Mouse (Mus musculus): Measurements from ENCODE around the gene Hnf4a. TPM values are rescaled to one million over a fixed set of nuclear protein-coding genes. Genes with fewer than 3 reads are reported as not detected.
"Not testable (repeated sequence)": the region's sequence is repeated elsewhere in the genome, so short reads cannot be mapped to it uniquely, and the experiment has no call there.

Hnf4a gene
- polyA plus RNA-seq, 1 experiment: 0.67 TPM

DNA sequence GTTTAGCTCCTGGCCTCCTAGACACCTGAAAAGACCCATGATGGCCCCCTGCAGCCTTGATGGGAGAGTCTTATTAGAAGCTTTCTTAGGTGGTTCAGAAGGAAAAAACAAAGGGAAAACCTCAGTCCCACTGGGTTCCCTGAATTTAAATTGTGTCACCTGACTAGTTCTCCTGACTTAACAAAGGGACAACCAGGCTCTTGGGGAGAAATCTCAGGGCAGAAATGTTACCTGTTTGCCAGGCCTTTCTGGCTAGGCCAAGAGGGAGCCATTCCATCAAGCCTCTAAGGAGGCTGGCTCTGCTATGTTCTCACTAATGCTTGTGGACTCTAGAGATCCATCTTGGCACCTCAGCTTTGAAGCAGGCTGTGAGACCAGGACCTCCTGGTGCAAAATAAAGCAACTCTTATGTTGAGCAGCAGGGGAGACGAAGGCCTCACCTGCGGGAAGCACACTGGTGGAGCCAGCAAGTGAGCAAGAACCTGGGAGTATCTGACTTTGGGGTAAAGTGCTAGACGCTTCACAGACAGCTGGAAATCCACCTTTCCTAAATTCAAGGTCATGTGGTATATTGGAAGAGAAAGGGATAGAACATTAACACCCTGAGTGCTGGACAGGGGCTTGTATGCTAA, 110.7 kb downstream of the Hnf4a start:
- no peaks in the 10 kb centered on the region for H3K4me1 ChIP-seq (ENCODE audit: control insufficient read depth, insufficient read depth, low read length)
- TF ChIP-seq POLR2A (IDR thresholded peaks at IDR 0.05; ENCODE audit: borderline replicate concordance, extremely low read depth, low read depth, low read length) (no peak), CTCF (IDR thresholded peaks at IDR 0.05; ENCODE audit: insufficient read depth, low read length) (no peak)
- WGBS: 80% methylated on average over 3 of the region's 3 CpGs
- DNase-seq: no peak
- H3K4me3 ChIP-seq (replicated peaks; ENCODE audit: extremely low read depth, low read depth, low read length): no peak overlapping the region

DNA sequence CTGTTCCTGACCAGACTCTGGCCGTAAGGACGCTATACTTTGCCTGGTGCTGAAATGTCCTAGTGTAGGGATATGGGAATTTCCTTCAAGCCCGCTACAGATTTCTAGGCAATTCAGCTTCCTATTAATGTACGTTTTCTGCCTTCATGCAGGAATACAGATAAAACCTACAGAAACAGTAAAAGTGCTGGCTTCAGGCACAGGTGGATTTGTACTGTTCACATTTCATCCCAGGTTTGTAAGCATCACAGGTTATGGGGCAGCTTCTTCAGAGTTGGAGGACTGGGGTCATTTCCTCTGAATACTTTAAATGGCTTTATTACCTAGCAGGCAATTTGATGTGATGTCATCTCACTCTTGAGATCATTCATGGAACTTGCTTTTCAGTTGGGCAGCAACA, 111.3 kb downstream of the Hnf4a start:
- no peak for DNase-seq
- Histone ChIP-seq H3K4me3 (replicated peaks; ENCODE audit: extremely low read depth, low read depth, low read length) (no peak overlapping the region), H3K4me1 (ENCODE audit: control insufficient read depth, insufficient read depth, low read length) (no peaks in the 10 kb centered on the region)
- no peak for TF ChIP-seq CTCF (IDR thresholded peaks at IDR 0.05; ENCODE audit: insufficient read depth, low read length)
- no peak for TF ChIP-seq POLR2A (IDR thresholded peaks at IDR 0.05; ENCODE audit: borderline replicate concordance, extremely low read depth, low read depth, low read length)
- WGBS: 93% methylated on average over 4 of the region's 4 CpGs

DNA sequence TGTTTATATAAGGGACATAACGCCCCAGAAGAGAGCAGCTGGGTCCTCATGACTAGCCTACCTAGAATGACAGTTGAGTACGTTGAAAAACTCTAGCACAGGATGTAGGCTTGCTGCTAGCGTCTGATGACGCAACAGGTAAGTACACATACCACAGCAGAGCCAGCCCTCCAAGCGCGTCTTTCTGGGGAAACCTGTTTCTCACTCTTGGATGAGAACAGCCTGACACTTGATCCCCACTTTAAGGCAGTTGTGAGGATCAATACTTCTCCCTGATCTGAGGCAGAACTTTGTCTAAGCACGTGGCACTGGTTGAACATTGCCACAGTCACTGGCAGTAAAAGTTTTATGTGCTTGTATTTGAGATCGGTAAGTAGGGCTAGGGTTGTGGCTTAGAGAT, 113.8 kb downstream of the Hnf4a start:
- DNase-seq: peak; percentile 35
- WGBS: 66% methylated on average over 8 of the region's 8 CpGs

DNA sequence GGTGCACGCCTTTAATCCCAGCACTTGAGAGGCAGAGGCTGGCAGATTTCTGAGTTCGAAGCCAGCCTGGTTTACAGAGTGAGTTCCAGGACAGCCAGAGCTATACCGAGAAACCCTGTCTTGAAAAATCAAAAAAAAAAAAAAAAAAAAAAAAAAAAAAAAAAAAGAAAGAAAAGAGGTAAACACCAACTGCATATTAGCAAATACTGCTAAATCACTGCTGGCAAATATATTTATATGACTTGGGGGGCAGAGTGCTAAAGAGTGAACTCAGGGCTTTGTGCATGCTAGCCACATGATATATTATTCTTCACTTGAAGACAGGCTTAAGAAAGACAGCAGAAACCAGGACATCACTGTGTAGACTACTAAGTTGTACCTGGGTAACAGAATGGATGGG, 114.8 kb downstream of the Hnf4a start:
- H3K4me3 ChIP-seq (replicated peaks; ENCODE audit: extremely low read depth, low read depth, low read length); DNase-seq; H3K4me1 ChIP-seq (ENCODE audit: control insufficient read depth, insufficient read depth, low read length): not testable (repeated sequence)
- 88% methylated on average over 3 of the region's 3 CpGs for WGBS

More for the DNA sequence above, 113.8 kb downstream of the Hnf4a start:
- TF ChIP-seq CTCF (IDR thresholded peaks at IDR 0.05; ENCODE audit: insufficient read depth, low read length) (no peak), POLR2A (IDR thresholded peaks at IDR 0.05; ENCODE audit: borderline replicate concordance, extremely low read depth, low read depth, low read length) (no peak)
- Histone ChIP-seq H3K4me1 (ENCODE audit: control insufficient read depth, insufficient read depth, low read length) (no peaks in the 10 kb centered on the region), H3K4me3 (replicated peaks; ENCODE audit: extremely low read depth, low read depth, low read length) (no peak overlapping the region)

Other genes starting within 250 kb of the Hnf4a start
- 32.3 and 38.4 TPM in 2 replicates for gene Jph2, start 108.8 kb upstream of the Hnf4a start, polyA plus RNA-seq (2012; rRNA removed)
- gene Oser1, start 82.1 kb upstream of the Hnf4a start, polyA plus RNA-seq (2012; rRNA removed): 9.2 and 17.2 TPM in 2 replicates
- gene Gdap1l1, start 68.3 kb upstream of the Hnf4a start, polyA plus RNA-seq (2012; rRNA removed): 0.19 and 0.22 TPM in 2 replicates
- gene Fitm2, start 34.2 kb upstream of the Hnf4a start, polyA plus RNA-seq (2012; rRNA removed): 20.4 and 24.1 TPM in 2 replicates
- gene R3hdml, start 14.5 kb upstream of the Hnf4a start, polyA plus RNA-seq (2012; rRNA removed): not detected in 2 replicates
- 23.4 and 25.8 TPM in 2 replicates for gene Ttpal, start 95.5 kb downstream of the Hnf4a start, polyA plus RNA-seq (2012; rRNA removed)
- 368 and 417 TPM in 2 replicates for gene Serinc3, start 138.3 kb downstream of the Hnf4a start, polyA plus RNA-seq (2012; rRNA removed)
- gene Pkig, start 151.6 kb downstream of the Hnf4a start, polyA plus RNA-seq (2012; rRNA removed): 167 and 180 TPM in 2 replicates
- 2.4 and 105 TPM in 2 replicates for gene Ada, start 243.4 kb downstream of the Hnf4a start, polyA plus RNA-seq (2012; rRNA removed)

Data from lung, adult 2 months (tissue).